Mouse (Mus musculus) megakaryocyte, embryonic 14.5 days (primary cell): ENCODE data around the gene Clic6. TPM values are rescaled to one million over a fixed set of nuclear protein-coding genes. Genes with fewer than 3 reads are reported as not detected.

Source experiments
- H3K27me3 ChIP-seq: replicated peaks from 2 replicates; pipeline ENCODE3; 2012; ENCODE audit warnings: inconsistent platforms
- H3K36me3 ChIP-seq: replicated peaks from 2 replicates; pipeline ENCODE3; 2012; ENCODE audit warnings: low read length, inconsistent platforms, mixed read lengths
- H3K4me1 ChIP-seq: 2 replicates; pipeline ENCODE4 v1.6.1; 2012; ENCODE audit warnings: inconsistent platforms
- H3K4me3 ChIP-seq: replicated peaks from 2 replicates; pipeline ENCODE3; 2012; ENCODE audit warnings: moderate library complexity, mild to moderate bottlenecking, inconsistent platforms
- H3K9me3 ChIP-seq: 2 replicates; pipeline ENCODE4 v1.6.1; 2012; ENCODE audit warnings: inconsistent platforms
- FLI1 ChIP-seq: IDR thresholded peaks from 2 replicates; pipeline ENCODE4 v1.6.1; 2012; ENCODE audit warnings: low read length, inconsistent platforms, mixed read lengths
- GATA1 ChIP-seq: IDR thresholded peaks from 3 replicates; pipeline ENCODE4 v1.6.1; 2012; ENCODE audit warnings: mixed read lengths, low read length, inconsistent platforms, borderline replicate concordance
- polyA plus RNA-seq: library from polyadenylated mRNA; stranded (reverse); fragments of >175 nt; gene quantifications from 2 replicates; pipeline ENCODE4 v1.2.3, GENCODE M21; 2012; ENCODE audit warnings: low replicate concordance; ENCODE audit not compliant: insufficient read depth

Clic6 gene
- polyA plus RNA-seq, 1 experiment, result not detected

GRCm38 (mm10) chr16:92578915-92579653 is 93.5 kb downstream of the Clic6 start:
- Histone ChIP-seq H3K27me3 (peaks cover 76% of the 10 kb centered on the region), H3K4me1 (no peaks in the 10 kb centered on the region; the same call in 1 of the 2 replicates), H3K9me3 (peaks cover 23% of the 10 kb centered on the region), H3K4me3 (no peak overlapping the region), H3K36me3 (no peaks in the 10 kb centered on the region)
- TF ChIP-seq GATA1 (no peak), FLI1 (no peak)

GRCm38 (mm10) chr16:92580981-92581380 is 95.4 kb downstream of the Clic6 start:
- no peak overlapping the region for H3K4me3 ChIP-seq
- H3K9me3 ChIP-seq, result peaks cover 23% of the 10 kb centered on the region
- no peaks in the 10 kb centered on the region for H3K4me1 ChIP-seq
- peaks cover 71% of the 10 kb centered on the region for H3K27me3 ChIP-seq
- no peaks in the 10 kb centered on the region for H3K36me3 ChIP-seq
- no peak for TF ChIP-seq GATA1
- no peak for TF ChIP-seq FLI1

GRCm38 (mm10) chr16:92581767-92582166 is 96.2 kb downstream of the Clic6 start:
- Histone ChIP-seq H3K4me3 (no peak overlapping the region), H3K27me3 (peaks cover 68% of the 10 kb centered on the region), H3K4me1 (no peaks in the 10 kb centered on the region), H3K36me3 (no peaks in the 10 kb centered on the region), H3K9me3 (peaks cover 23% of the 10 kb centered on the region)
- no peak for TF ChIP-seq FLI1
- no peak for TF ChIP-seq GATA1

GRCm38 (mm10) chr16:92587836-92588235 is 102.3 kb downstream of the Clic6 start:
- H3K4me3 ChIP-seq, result no peak overlapping the region
- TF ChIP-seq FLI1, result no peak
- TF ChIP-seq GATA1, result no peak
- H3K36me3 ChIP-seq, result no peaks in the 10 kb centered on the region
- no peaks in the 10 kb centered on the region for H3K4me1 ChIP-seq
- peaks cover 42% of the 10 kb centered on the region for H3K27me3 ChIP-seq
- 0 out of 2 replicates have a peak, but pooled peaks cover 3% of the 10 kb centered on the region for H3K9me3 ChIP-seq

Other genes with a start within 250 kb of the Clic6 start
- not detected in 2 replicates for gene Kcne2, start 193.3 kb upstream of the Clic6 start, polyA plus RNA-seq
- gene Smim11, start 184.4 kb upstream of the Clic6 start, polyA plus RNA-seq, result 18.6 TPM in 1 of 2 replicates, not detected in the other
- not detected in 2 replicates for gene Fam243, start 164.3 kb upstream of the Clic6 start, polyA plus RNA-seq
- 0.02 TPM in 1 of 2 replicates, not detected in the other for gene Kcne1, start 126.3 kb upstream of the Clic6 start, polyA plus RNA-seq
- 2.4 and 3.6 TPM in 2 replicates for gene Rcan1, start 14.9 kb upstream of the Clic6 start, polyA plus RNA-seq